Mouse (Mus musculus) myocyte (in vitro differentiated cells): ENCODE data around the gene Gpat2. TPM values are rescaled to one million over a fixed set of nuclear protein-coding genes. Genes with fewer than 3 reads are reported as not detected.
A peak's percentile ranks its signal among the peaks of the same experiment; 100 is the strongest.

Source experiments
- H3K27me3 ChIP-seq: one replicate; pipeline ENCODE4 v1.6.1; 2011; ENCODE audit not compliant: control insufficient read depth, insufficient read depth, insufficient read length
- H3K36me3 ChIP-seq: one replicate; pipeline ENCODE4 v1.6.1; 2011; ENCODE audit not compliant: control insufficient read depth, insufficient read depth
- H3K4me2 ChIP-seq: one replicate; pipeline ENCODE4 v1.6.1; 2011; ENCODE audit warnings: low read depth, control low read depth
- H3K4me3 ChIP-seq: one replicate; pipeline ENCODE4 v1.5.1; 2011; ENCODE audit warnings: mild to moderate bottlenecking, control low read depth, moderate library complexity
- H3K79me2 ChIP-seq: one replicate; pipeline ENCODE4 v1.6.1; 2011; ENCODE audit not compliant: control insufficient read depth, insufficient read depth
- H3ac ChIP-seq: one replicate; pipeline ENCODE4 v1.6.1; 2011; ENCODE audit not compliant: control insufficient read depth, insufficient read length
- CEBPB ChIP-seq: IDR thresholded peaks from 2 replicates; pipeline ENCODE4 v1.6.1; 2011; ENCODE audit warnings: mild to moderate bottlenecking, moderate library complexity; ENCODE audit not compliant: poor library complexity, insufficient read depth, severe bottlenecking
- E2F4 ChIP-seq: IDR thresholded peaks from one replicate; pipeline ENCODE4 v1.6.1; 2011; ENCODE audit warnings: mild to moderate bottlenecking, control low read depth, moderate library complexity; ENCODE audit not compliant: insufficient read depth
- MAX ChIP-seq: IDR thresholded peaks from one replicate; pipeline ENCODE4 v1.6.1; 2011; ENCODE audit warnings: low read depth, mild to moderate bottlenecking, control low read depth
- MYOD1 ChIP-seq, 3 experiments: IDR thresholded peaks; one replicate each; pipeline ENCODE4 v1.6.1; 2011; ENCODE audit warnings: control low read depth in 2 of 3, low read depth in 2 of 3, mild to moderate bottlenecking in 2 of 3, moderate library complexity in 1 of 3; ENCODE audit not compliant: insufficient read length in 2 of 3, control insufficient read depth in 1 of 3
- MYOG ChIP-seq, 3 experiments: IDR thresholded peaks; one replicate each; pipeline ENCODE4 v1.6.1; 2011; ENCODE audit warnings: control low read depth in 2 of 3, low read depth in 2 of 3, mild to moderate bottlenecking in 2 of 3; ENCODE audit not compliant: insufficient read length in 2 of 3, control insufficient read depth in 1 of 3, insufficient read depth in 1 of 3
- POLR2A ChIP-seq: IDR thresholded peaks from one replicate; pipeline ENCODE4 v1.6.1; 2011; ENCODE audit warnings: low read depth, mild to moderate bottlenecking, control low read depth, moderate library complexity; ENCODE audit not compliant: insufficient read length
- POLR2AphosphoS2 ChIP-seq: IDR thresholded peaks from one replicate; pipeline ENCODE4 v1.6.1; 2011; ENCODE audit warnings: low read depth, control low read depth; ENCODE audit not compliant: insufficient read length
- REST ChIP-seq: IDR thresholded peaks from one replicate; pipeline ENCODE4 v1.6.1; 2011; ENCODE audit warnings: mild to moderate bottlenecking, control low read depth, moderate library complexity; ENCODE audit not compliant: insufficient read depth, insufficient read length
- SRF ChIP-seq: IDR thresholded peaks from one replicate; pipeline ENCODE4 v1.6.1; 2011; ENCODE audit warnings: low read depth; ENCODE audit not compliant: control insufficient read depth, insufficient read length
- TCF12 ChIP-seq: IDR thresholded peaks from one replicate; pipeline ENCODE4 v1.6.1; 2011; ENCODE audit warnings: mild to moderate bottlenecking, control low read depth; ENCODE audit not compliant: poor library complexity, insufficient read depth, severe bottlenecking
- TCF3 ChIP-seq: IDR thresholded peaks from one replicate; pipeline ENCODE4 v1.6.1; 2011; ENCODE audit warnings: low read depth, control low read depth; ENCODE audit not compliant: insufficient read length
- USF1 ChIP-seq: IDR thresholded peaks from one replicate; pipeline ENCODE4 v1.6.1; 2011; ENCODE audit warnings: low read depth, mild to moderate bottlenecking, control low read depth, moderate library complexity
- polyA plus RNA-seq: library from polyadenylated mRNA; unstranded; fragments of >200 nt; fragmentation: generic; extraction: Trizol; gene quantifications from one replicate; pipeline ENCODE4 v1.2.1, GENCODE M21; 2012; ENCODE audit warnings: missing spikeins

Gpat2 gene
- polyA plus RNA-seq, 1 experiment, result not detected

DNA sequence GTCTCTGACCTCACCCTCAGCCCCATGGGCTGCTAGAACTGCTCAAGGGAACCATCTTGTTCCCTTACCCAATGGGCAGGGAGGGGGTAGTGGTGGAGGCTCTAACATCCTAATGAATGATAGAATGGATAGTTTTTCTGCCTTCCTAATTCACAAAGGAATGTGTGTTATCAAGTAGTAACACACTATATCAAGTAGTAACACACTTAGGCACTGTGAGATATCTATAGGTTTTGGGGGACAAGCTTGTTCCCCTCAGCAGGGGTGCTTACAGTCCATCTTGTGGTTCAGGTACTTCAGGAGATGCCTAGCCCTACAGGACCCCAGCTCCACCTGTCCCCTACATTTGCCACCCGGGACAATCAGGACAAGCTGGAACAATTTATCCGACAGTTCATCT lies 10.6 kb downstream of the Gpat2 start:
- no peaks in the 10 kb centered on the region for H3K27me3 ChIP-seq
- no peaks in the 10 kb centered on the region for H3K36me3 ChIP-seq
- H3K4me2 ChIP-seq, result no peak overlapping the region
- H3K79me2 ChIP-seq, result no peaks in the 10 kb centered on the region
- H3K4me3 ChIP-seq, result no peak overlapping the region
- H3ac ChIP-seq, result no peak overlapping the region
- no peak for TF ChIP-seq REST
- TF ChIP-seq E2F4, result no peak
- no peak for TF ChIP-seq SRF
- TF ChIP-seq USF1, result no peak
- TF ChIP-seq TCF3, result no peak
- no peak for TF ChIP-seq CEBPB
- no peak for TF ChIP-seq MYOD1 (IDR thresholded peaks at IDR 0.05; ENCODE audit: control insufficient read depth in 1 of 3, insufficient read length in 2 of 3, low read depth in 2 of 3)

DNA sequence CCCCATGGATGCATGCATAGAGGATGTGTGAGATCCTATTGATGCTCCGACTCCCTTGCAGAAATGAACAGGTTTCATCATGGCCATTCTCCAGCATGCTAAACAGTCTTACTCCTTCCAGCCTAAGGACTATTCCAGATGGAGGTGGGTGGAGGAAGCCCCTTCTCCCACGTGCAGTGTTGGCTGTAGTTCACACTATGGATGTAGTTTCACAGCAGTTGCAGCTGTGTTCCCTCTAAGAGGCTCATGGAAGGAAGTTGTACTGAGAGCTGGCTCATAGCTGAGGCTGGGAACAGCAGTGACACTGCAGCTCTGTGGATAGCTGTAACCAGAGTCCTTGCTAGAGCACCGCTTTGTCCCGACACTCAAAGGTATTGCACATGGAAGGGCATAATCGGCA lies 12.7 kb downstream of the Gpat2 start:
- H3ac ChIP-seq, result no peak overlapping the region
- no peaks in the 10 kb centered on the region for H3K27me3 ChIP-seq
- H3K36me3 ChIP-seq, result no peaks in the 10 kb centered on the region
- TF ChIP-seq MAX, result no peak
- TF ChIP-seq MYOG (IDR thresholded peaks at IDR 0.05; ENCODE audit: control insufficient read depth in 1 of 3, insufficient read depth in 1 of 3, insufficient read length in 2 of 3, low read depth in 2 of 3), result no peak
- no peak for TF ChIP-seq E2F4
- TF ChIP-seq POLR2A, result no peak
- no peak for TF ChIP-seq USF1
- no peak for TF ChIP-seq TCF12
- no peak for TF ChIP-seq REST
- TF ChIP-seq TCF3, result no peak
- no peak for TF ChIP-seq POLR2AphosphoS2
- TF ChIP-seq CEBPB, result no peak
- TF ChIP-seq SRF, result no peak
- no peak for TF ChIP-seq MYOD1 (IDR thresholded peaks at IDR 0.05; ENCODE audit: control insufficient read depth in 1 of 3, insufficient read length in 2 of 3, low read depth in 2 of 3)
- H3K4me3 ChIP-seq, result no peak overlapping the region
- no peak overlapping the region for H3K4me2 ChIP-seq
- no peaks in the 10 kb centered on the region for H3K79me2 ChIP-seq

DNA sequence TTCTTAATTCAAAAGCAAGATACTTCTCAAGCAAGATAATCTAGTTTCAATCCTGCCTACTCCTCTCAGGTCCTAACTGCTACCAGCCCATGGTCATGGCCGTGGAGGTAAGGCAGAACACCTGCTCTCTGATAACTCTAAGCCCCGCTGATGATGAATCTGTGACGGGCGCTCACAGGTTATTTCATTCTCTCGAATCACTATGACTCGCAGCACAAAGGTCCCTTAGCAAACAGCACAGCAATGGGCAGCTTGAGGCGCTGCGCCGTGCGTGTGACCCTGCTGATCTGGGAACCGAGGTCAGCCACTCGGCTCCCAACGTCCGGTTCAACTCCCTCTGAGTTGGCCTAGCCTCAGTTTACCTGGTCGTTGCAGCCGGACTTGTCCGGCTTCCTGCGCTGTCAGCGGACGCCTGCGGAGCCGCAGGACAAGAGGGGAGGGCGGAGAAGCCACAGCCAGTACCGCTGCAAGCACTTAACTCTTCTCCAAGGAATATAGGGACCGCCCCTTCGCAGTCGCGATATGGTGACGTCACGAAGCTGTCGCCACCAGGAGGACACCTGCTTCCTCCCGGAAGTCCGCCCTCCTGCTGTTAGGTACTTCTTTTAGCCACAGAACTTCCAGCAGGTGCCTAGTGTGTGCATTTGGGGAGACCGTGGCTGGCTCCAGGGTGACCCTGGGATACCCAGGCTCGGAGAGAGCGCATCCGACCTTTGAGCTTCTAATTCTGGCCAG lies 19.2 kb downstream of the Gpat2 start, which contains the start of gene Fahd2a:
Fahd2a (minus strand) TSS at position 511 of the 735 bp plus-strand sequence.
- peak within 1 kb of the TSS; percentile 34 for H3K4me3 ChIP-seq
- no peaks in the 10 kb centered on the region for H3K79me2 ChIP-seq
- no peaks in the 10 kb centered on the region for H3K36me3 ChIP-seq
- H3K4me2 ChIP-seq, result peak within 1 kb of the TSS; percentile 76
- peaks cover 4% of the 10 kb centered on the region for H3K27me3 ChIP-seq
- TF ChIP-seq USF1 (no peak), MYOG (IDR thresholded peaks at IDR 0.05; ENCODE audit: control insufficient read depth in 1 of 3, insufficient read depth in 1 of 3, insufficient read length in 2 of 3, low read depth in 2 of 3) (peak in 1 of 3 experiments; percentile 37), MYOD1 (IDR thresholded peaks at IDR 0.05; ENCODE audit: control insufficient read depth in 1 of 3, insufficient read length in 2 of 3, low read depth in 2 of 3) (peak in 1 of 3 experiments; percentile 53), CEBPB (no peak), POLR2A (peak; percentile 44)
- H3ac ChIP-seq, result no peak within 1 kb of the TSS

DNA sequence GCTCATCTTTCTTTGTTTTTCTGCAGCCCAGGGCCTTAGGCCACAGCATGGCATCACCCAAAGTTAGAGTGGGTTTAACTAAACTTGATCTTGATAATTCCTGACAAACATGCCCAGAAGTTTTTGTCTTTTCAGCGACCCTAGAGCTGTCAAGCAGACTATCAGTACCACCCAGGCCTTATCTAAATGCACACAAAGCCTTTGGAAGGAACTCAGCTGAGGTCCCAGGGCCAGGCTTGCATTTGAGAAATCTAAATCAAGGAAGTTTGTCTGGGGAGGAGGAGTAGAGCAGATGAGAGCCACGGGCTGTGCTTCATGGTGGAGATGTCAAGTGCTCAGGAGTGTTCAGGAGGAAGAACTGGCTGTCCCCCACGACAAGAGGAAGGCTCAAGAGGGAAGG lies 21.8 kb downstream of the Gpat2 start:
- TF ChIP-seq MYOG (IDR thresholded peaks at IDR 0.05; ENCODE audit: control insufficient read depth in 1 of 3, insufficient read depth in 1 of 3, insufficient read length in 2 of 3, low read depth in 2 of 3), result no peak
- no peak for TF ChIP-seq MAX
- no peak for TF ChIP-seq USF1
- no peak for TF ChIP-seq E2F4
- no peak for TF ChIP-seq CEBPB
- no peak for TF ChIP-seq TCF3
- no peak for TF ChIP-seq TCF12
- TF ChIP-seq REST, result no peak
- TF ChIP-seq POLR2A, result no peak
- TF ChIP-seq SRF, result no peak
- TF ChIP-seq POLR2AphosphoS2, result no peak
- no peak for TF ChIP-seq MYOD1 (IDR thresholded peaks at IDR 0.05; ENCODE audit: control insufficient read depth in 1 of 3, insufficient read length in 2 of 3, low read depth in 2 of 3)
- Histone ChIP-seq H3K27me3 (peaks cover 19% of the 10 kb centered on the region), H3K36me3 (no peaks in the 10 kb centered on the region), H3K4me3 (no peak overlapping the region), H3ac (no peak overlapping the region), H3K4me2 (no peak overlapping the region), H3K79me2 (no peaks in the 10 kb centered on the region)

DNA sequence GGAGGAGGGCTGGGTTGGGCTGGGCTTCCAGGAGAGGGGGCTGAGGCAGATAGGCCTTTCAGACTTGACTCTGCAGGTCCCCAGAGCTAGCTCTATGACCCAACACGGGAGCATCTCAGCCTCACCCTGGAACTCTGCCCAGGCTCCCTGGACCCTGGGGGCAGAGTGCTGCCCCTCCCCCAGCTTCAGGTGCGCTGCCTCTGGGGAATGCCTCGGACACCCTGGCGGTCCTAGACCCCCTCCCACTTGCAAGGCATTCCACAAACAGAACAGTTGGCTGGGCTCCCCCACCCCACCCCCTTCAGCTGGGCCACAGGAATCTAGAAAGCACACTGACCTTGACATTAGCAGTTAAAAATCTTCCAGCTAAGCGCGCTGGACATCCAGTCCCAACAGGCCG lies 24.7 kb downstream of the Gpat2 start:
- Histone ChIP-seq H3K27me3 (peaks cover 19% of the 10 kb centered on the region), H3K79me2 (no peaks in the 10 kb centered on the region), H3K4me3 (no peak overlapping the region), H3ac (no peak overlapping the region), H3K36me3 (no peaks in the 10 kb centered on the region), H3K4me2 (no peak overlapping the region)
- TF ChIP-seq CEBPB, result no peak
- TF ChIP-seq MYOG (IDR thresholded peaks at IDR 0.05; ENCODE audit: control insufficient read depth in 1 of 3, insufficient read depth in 1 of 3, insufficient read length in 2 of 3, low read depth in 2 of 3), result no peak
- no peak for TF ChIP-seq TCF3
- TF ChIP-seq E2F4, result no peak
- no peak for TF ChIP-seq SRF
- TF ChIP-seq POLR2A, result no peak
- no peak for TF ChIP-seq MAX
- TF ChIP-seq POLR2AphosphoS2, result no peak
- TF ChIP-seq USF1, result no peak
- TF ChIP-seq REST, result no peak
- TF ChIP-seq TCF12, result no peak
- no peak for TF ChIP-seq MYOD1 (IDR thresholded peaks at IDR 0.05; ENCODE audit: control insufficient read depth in 1 of 3, insufficient read length in 2 of 3, low read depth in 2 of 3)
